Mouse (Mus musculus) liver, embryonic 14.5 days (tissue): ENCODE measurements around the gene Ptprn2. TPM values are rescaled to one million over a fixed set of nuclear protein-coding genes. Genes with fewer than 3 reads are reported as not detected.

Experiments used
- ATAC-seq: fragments of 200-750 bp; cut with Nextera tagmentation; 2 replicates; pipeline ENCODE4 v1.8.0; 2017; ENCODE audit warnings: moderate number of reproducible peaks, mild to moderate bottlenecking, moderate library complexity; ENCODE audit not compliant: insufficient read depth
- DNase-seq, 3 experiments: peaks; one replicate each; pipeline ENCODE4 v3.0.0-alpha.2; 2012 to 2013; ENCODE audit warnings: low read depth in 3 of 3, low spot score in 3 of 3
- H3K27ac ChIP-seq: fragments of 300-500 bp; sonication (generic); 2 replicates; pipeline ENCODE4 v1.5.1; 2014; ENCODE audit warnings: moderate library complexity, mild to moderate bottlenecking, control low read depth, inconsistent platforms
- H3K27me3 ChIP-seq: fragments of 300-500 bp; sonication (generic); 2 replicates; pipeline ENCODE4 v1.6.1; 2014; ENCODE audit warnings: mild to moderate bottlenecking, low read length, moderate library complexity; ENCODE audit not compliant: control insufficient read depth, insufficient read depth
- H3K36me3 ChIP-seq: fragments of 300-500 bp; sonication (generic); replicated peaks from 2 replicates; pipeline ENCODE4 v1.6.1; 2014; ENCODE audit warnings: low read depth; ENCODE audit not compliant: control insufficient read depth, insufficient read depth
- H3K4me1 ChIP-seq, 2 experiments: fragments of 200-500 bp in 1 of 2; fragments of 300-500 bp in 1 of 2; sonication (generic) in 1 of 2; replicated peaks; 2 replicates each; pipeline ENCODE4 v1.6.1; 2012 to 2014; ENCODE audit warnings: antibody characterized with exemption in 1 of 2, inconsistent platforms in 1 of 2, low read length in 1 of 2; ENCODE audit not compliant: control insufficient read depth in 2 of 2, insufficient read depth in 2 of 2
- H3K4me2 ChIP-seq: fragments of 300-500 bp; sonication (generic); 2 replicates; pipeline ENCODE4 v1.6.1; 2014; ENCODE audit warnings: low read depth, mild to moderate bottlenecking, control low read depth, moderate library complexity
- H3K4me3 ChIP-seq, 2 experiments: fragments of 200-500 bp in 1 of 2; fragments of 300-500 bp in 1 of 2; sonication (generic) in 1 of 2; 2 replicates each; pipeline ENCODE4 v1.5.1; 2012 to 2014; ENCODE audit warnings: low read depth in 2 of 2, low read length in 2 of 2, mild to moderate bottlenecking in 2 of 2, control low read depth in 1 of 2, inconsistent platforms in 1 of 2, moderate library complexity in 1 of 2; ENCODE audit not compliant: insufficient read depth in 1 of 2
- H3K9ac ChIP-seq: fragments of 300-500 bp; sonication (generic); replicated peaks from 2 replicates; pipeline ENCODE4 v1.6.1; 2014; ENCODE audit warnings: mild to moderate bottlenecking, control low read depth, moderate library complexity
- H3K9me3 ChIP-seq: fragments of 300-500 bp; sonication (generic); 2 replicates; pipeline ENCODE4 v1.6.1; 2016; ENCODE audit warnings: low read length, mixed read lengths; ENCODE audit not compliant: control insufficient read depth
- CTCF ChIP-seq: IDR thresholded peaks from 2 replicates; pipeline ENCODE4 v1.5.1; 2016; ENCODE audit warnings: antibody characterized with exemption, low read depth, control low read depth
- EP300 ChIP-seq: IDR thresholded peaks from 2 replicates; pipeline ENCODE4 v1.6.1; 2016; ENCODE audit warnings: antibody characterized with exemption, low read depth
- WGBS: fragments of 180-500 bp; shearing (Covaris S2); extraction: QIAGEN DNeasy Blood & Tissue Kit; methylation state at CpG from one replicate; pipeline ENCODE4 v1.1.7; 2014; ENCODE audit not compliant: insufficient replicate concordance; 5-methylcytosine and 5-hydroxymethylcytosine counted together
- polyA plus RNA-seq, 2 experiments: library from polyadenylated mRNA; depleted of rRNA in 1 of 2; stranded (reverse) in 1 of 2; unstranded in 1 of 2; fragments of >200 nt; fragmentation: Nextera tagmentation in 1 of 2; extraction: Ambion mirVana in 1 of 2; gene quantifications; 2 replicates each; pipeline versions ENCODE4 v1.2.1 to v1.2.3; 2012 to 2014

The Ptprn2 gene
- polyA plus RNA-seq, 2 experiments = 0.04 TPM; not detected in 1

DNA sequence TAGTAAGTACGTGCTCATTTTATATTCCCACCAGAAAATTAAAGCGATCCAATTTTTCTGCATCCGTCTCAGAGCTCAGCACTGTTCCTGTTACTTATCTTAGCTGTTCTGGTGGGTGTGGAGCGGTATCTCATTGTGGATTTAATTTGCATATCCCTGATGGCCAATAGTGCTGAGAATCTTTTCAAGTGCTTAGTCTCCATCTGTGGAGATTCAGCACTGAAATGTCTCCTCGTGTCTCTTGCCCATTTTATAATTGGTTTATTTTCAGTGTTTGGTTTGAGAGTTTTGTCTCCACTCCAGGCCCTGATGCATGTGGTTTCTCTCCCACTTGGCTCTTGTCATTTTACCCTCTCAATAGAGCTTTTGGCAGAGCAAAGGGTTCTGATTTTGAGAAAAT lies 327.5 kb downstream of the Ptprn2 start:
- WGBS = 67% methylated on average over 5 of the region's 5 CpGs
- Histone ChIP-seq H3K4me2 (no peak overlapping the region), H3K27me3 (no peaks in the 10 kb centered on the region), H3K9me3 (no peaks in the 10 kb centered on the region), H3K4me3 (no peak overlapping the region), H3K9ac (no peak overlapping the region), H3K27ac (no peak overlapping the region), H3K4me1 (no peaks in the 10 kb centered on the region), H3K36me3 (no peaks in the 10 kb centered on the region)
- DNase-seq = no peak
- no peak for ATAC-seq
- TF ChIP-seq CTCF (no peak), EP300 (no peak)

DNA sequence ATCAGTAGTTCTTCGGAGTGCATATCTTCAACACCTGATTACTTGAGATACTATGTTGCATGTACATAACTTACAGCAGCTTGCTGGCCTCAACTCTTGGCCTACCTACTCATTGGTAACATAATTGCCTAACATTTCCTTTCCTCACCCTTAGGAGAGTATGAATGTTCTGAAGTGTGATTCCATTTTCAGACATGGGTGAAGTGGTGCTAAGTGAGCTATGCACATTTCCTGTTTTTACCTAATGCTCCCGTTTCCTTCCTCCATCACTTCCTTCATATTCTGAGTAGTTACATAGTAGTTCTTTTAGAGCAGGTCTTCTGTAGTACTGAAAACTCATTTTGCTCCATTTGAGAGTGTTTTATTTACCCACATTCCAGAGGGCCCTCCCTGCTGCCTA lies 334.3 kb downstream of the Ptprn2 start:
- 31% methylated on average over 2 of the region's 2 CpGs for WGBS
- no peak for ATAC-seq

DNA sequence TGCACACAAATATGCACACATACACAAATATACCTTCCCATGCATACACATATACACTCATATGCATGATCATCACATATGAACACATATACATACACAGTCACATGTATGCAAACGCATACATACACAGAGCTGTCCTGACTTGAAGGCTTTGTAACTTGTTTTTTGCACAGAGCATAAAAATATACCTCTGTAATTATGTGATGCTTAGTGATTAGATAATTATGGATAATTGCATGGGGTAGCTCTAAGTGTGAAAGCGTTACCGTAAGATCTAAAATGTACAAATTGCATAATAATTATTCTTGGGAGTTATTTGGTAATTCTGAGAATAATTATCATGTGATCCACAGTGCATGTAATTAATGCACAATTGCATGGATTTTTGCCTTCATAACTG lies 337.8 kb downstream of the Ptprn2 start:
- no peak for ATAC-seq
- WGBS = 65% methylated on average over 3 of the region's 3 CpGs
- Histone ChIP-seq H3K27me3 (no peaks in the 10 kb centered on the region), H3K36me3 (no peaks in the 10 kb centered on the region), H3K4me3 (no peak overlapping the region), H3K9me3 (no peaks in the 10 kb centered on the region), H3K9ac (no peak overlapping the region), H3K27ac (no peak overlapping the region), H3K4me2 (no peak overlapping the region), H3K4me1 (no peaks in the 10 kb centered on the region)
- TF ChIP-seq EP300 (no peak), CTCF (no peak)
- no peak for DNase-seq

More for the DNA sequence above, 334.3 kb downstream of the Ptprn2 start:
- Histone ChIP-seq H3K27ac (no peak overlapping the region), H3K36me3 (no peaks in the 10 kb centered on the region), H3K9me3 (no peaks in the 10 kb centered on the region), H3K4me2 (no peak overlapping the region), H3K9ac (no peak overlapping the region), H3K4me3 (no peak overlapping the region), H3K4me1 (no peaks in the 10 kb centered on the region), H3K27me3 (no peaks in the 10 kb centered on the region)
- TF ChIP-seq CTCF (no peak), EP300 (no peak)
- no peak for DNase-seq

DNA sequence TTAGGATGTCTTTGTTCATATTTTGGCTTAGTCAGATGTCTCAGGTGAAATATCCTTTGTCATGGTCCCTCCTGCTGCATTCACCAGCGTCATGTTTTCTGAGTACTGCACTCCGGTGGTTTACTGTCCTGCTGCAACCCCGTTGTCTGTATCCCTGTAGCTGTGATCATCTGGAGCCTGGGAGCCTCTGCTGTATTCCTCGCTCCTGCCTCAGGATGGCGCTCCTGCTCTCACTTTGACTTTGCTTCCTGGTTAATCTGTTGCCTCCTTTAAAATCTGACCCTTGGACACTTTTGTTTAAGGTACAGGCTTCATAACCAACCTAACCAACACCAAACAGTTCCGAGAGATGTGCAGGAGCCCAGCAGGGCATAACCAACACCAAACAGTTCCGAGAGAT lies 342.2 kb downstream of the Ptprn2 start:
- Histone ChIP-seq H3K27me3 (no peaks in the 10 kb centered on the region), H3K4me3 (no peak overlapping the region), H3K36me3 (no peaks in the 10 kb centered on the region), H3K27ac (no peak overlapping the region), H3K4me2 (no peak overlapping the region), H3K4me1 (no peaks in the 10 kb centered on the region), H3K9me3 (no peaks in the 10 kb centered on the region), H3K9ac (no peak overlapping the region)
- no peak for DNase-seq
- no peak for ATAC-seq
- TF ChIP-seq EP300 (no peak), CTCF (no peak)
- 39% methylated on average over 7 of the region's 7 CpGs for WGBS

DNA sequence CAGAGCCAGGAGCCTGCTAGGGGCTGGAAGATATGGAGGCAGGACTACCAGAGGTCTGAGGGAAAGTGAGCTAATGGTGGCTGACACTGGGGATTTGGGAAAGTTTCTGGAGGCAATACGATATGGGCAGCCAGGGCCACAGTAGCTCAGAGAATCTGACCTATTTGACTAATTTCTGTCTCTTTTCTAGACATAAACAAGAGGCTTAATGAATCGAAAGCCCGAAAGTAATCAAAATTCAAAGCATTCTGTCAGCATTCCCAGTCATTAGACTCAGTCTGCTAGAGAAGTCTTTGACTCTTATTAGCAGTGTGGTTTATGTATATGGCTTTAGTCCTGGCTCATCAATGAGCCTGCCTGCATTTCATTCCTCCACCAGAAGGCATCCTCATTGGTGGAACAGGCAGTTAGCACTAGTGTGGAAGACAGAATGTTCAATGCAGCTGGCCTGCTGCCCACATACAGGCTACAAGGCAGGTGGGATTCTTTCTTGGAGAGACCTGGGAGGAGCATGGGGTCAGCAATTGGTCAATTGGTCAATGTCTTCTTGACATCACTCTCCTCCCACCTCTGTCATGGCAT lies 353.2 kb downstream of the Ptprn2 start:
- no peak for ATAC-seq
- Histone ChIP-seq H3K36me3 (no peaks in the 10 kb centered on the region), H3K4me3 (no peak overlapping the region), H3K9ac (no peak overlapping the region), H3K4me2 (no peak overlapping the region), H3K9me3 (no peaks in the 10 kb centered on the region), H3K27ac (no peak overlapping the region), H3K27me3 (no peaks in the 10 kb centered on the region), H3K4me1 (no peaks in the 10 kb centered on the region)
- 37% methylated on average over 3 of the region's 3 CpGs for WGBS
- DNase-seq = no peak
- TF ChIP-seq EP300 (no peak), CTCF (no peak)
